Mouse (Mus musculus) layer of hippocampus, adult 9-10 months (tissue): ENCODE results near the gene Hmga2.
"Not testable (repeated sequence)": the region's sequence is repeated elsewhere in the genome, so short reads cannot be mapped to it uniquely, and the experiment has no call there.

Experiments used
- DNase-seq: peaks from one replicate; pipeline ENCODE4 v3.0.0; 2022; ENCODE audit warnings: low spot score

Gene Hmga2

GRCm38 (mm10) chr10:120391971-120392716 is 84.1 kb downstream of the Hmga2 start:
- no peak for DNase-seq

- no peak for DNase-seq
Measured at GRCm38 (mm10) chr10:120390912-120391835, 85.1 kb downstream of the Hmga2 start.

GRCm38 (mm10) chr10:120389707-120390106 is 86.6 kb downstream of the Hmga2 start:
- no peak for DNase-seq

- DNase-seq, result no peak
Measured at GRCm38 (mm10) chr10:120388966-120389365, 87.3 kb downstream of the Hmga2 start.

GRCm38 (mm10) chr10:120388400-120388871 is 87.8 kb downstream of the Hmga2 start:
- no peak for DNase-seq

GRCm38 (mm10) chr10:120387105-120387504 is 89.2 kb downstream of the Hmga2 start:
- no peak for DNase-seq

GRCm38 (mm10) chr10:120384797-120385600 is 91.3 kb downstream of the Hmga2 start:
- no peak for DNase-seq

- no peak for DNase-seq
Measured at GRCm38 (mm10) chr10:120384040-120384439, 92.2 kb downstream of the Hmga2 start.

GRCm38 (mm10) chr10:120377795-120378194 is 98.5 kb downstream of the Hmga2 start:
- no peak for DNase-seq

GRCm38 (mm10) chr10:120377327-120377752 is 98.9 kb downstream of the Hmga2 start:
- peak; percentile 30 for DNase-seq

- DNase-seq, result no peak
Measured at GRCm38 (mm10) chr10:120375438-120375837, 100.8 kb downstream of the Hmga2 start.

- DNase-seq, result no peak
Measured at GRCm38 (mm10) chr10:120371215-120371614, 105.1 kb downstream of the Hmga2 start.

GRCm38 (mm10) chr10:120369187-120369805 is 107.0 kb downstream of the Hmga2 start:
- no peak for DNase-seq

GRCm38 (mm10) chr10:120366173-120366592 is 110.1 kb downstream of the Hmga2 start:
- not testable (repeated sequence) for DNase-seq

- DNase-seq, result no peak
Measured at GRCm38 (mm10) chr10:120365380-120366172, 110.7 kb downstream of the Hmga2 start.

- DNase-seq, result no peak
Measured at GRCm38 (mm10) chr10:120363983-120364582, 112.2 kb downstream of the Hmga2 start.

GRCm38 (mm10) chr10:120363298-120363982 is 112.8 kb downstream of the Hmga2 start:
- not testable (repeated sequence) for DNase-seq

GRCm38 (mm10) chr10:120354523-120355030 is 121.7 kb downstream of the Hmga2 start:
- DNase-seq, result no peak

GRCm38 (mm10) chr10:120345325-120345724 is 130.9 kb downstream of the Hmga2 start:
- no peak for DNase-seq
